Mouse (Mus musculus) CH12.LX (cell line): ENCODE measurements around the gene Trim15. TPM values are rescaled to one million over a fixed set of nuclear protein-coding genes. Genes with fewer than 3 reads are reported as not detected.

Experiments
- DNase-seq: peaks from one replicate; pipeline ENCODE4 v3.0.0-alpha.2; 2013; ENCODE audit errors: extremely low read depth
- H3K27ac ChIP-seq: 2 replicates; pipeline ENCODE4 v1.5.1; 2012; ENCODE audit warnings: low read depth, mild to moderate bottlenecking, control low read depth, moderate library complexity; ENCODE audit not compliant: insufficient read depth
- H3K27me3 ChIP-seq: replicated peaks from 2 replicates; pipeline ENCODE3; 2012; ENCODE audit warnings: inconsistent platforms
- H3K36me3 ChIP-seq, 2 experiments: replicated peaks in 1 of 2; 2 replicates each; pipeline versions ENCODE3 to v1.6.1; 2012; ENCODE audit warnings: inconsistent platforms in 1 of 2, low read length in 1 of 2, mild to moderate bottlenecking in 1 of 2, mixed read lengths in 1 of 2, moderate library complexity in 1 of 2; ENCODE audit not compliant: control insufficient read depth in 1 of 2, insufficient read depth in 1 of 2
- H3K4me1 ChIP-seq, 2 experiments: 2 replicates each; pipeline ENCODE4 v1.6.1; 2012; ENCODE audit warnings: inconsistent platforms in 1 of 2, moderate library complexity in 1 of 2; ENCODE audit not compliant: insufficient read depth in 2 of 2, control insufficient read depth in 1 of 2
- H3K4me2 ChIP-seq: 2 replicates; pipeline ENCODE4 v1.6.1; 2012; ENCODE audit warnings: low read depth, mild to moderate bottlenecking, control low read depth; ENCODE audit not compliant: poor library complexity, insufficient read depth, severe bottlenecking
- H3K4me3 ChIP-seq, 3 experiments: fragments of 150-350 bp in 1 of 3; sonication (generic) in 1 of 3; replicated peaks in 1 of 3; 2 replicates each; pipeline versions ENCODE3 to v1.5.1; 2011 to 2012; ENCODE audit warnings: low read depth in 2 of 3, low read length in 2 of 3, mild to moderate bottlenecking in 2 of 3, moderate library complexity in 2 of 3, control low read depth in 1 of 3, improper control_type of control experiment in 1 of 3, inconsistent platforms in 1 of 3, mixed read lengths in 1 of 3; ENCODE audit not compliant: poor library complexity in 1 of 3
- H3K79me2 ChIP-seq: replicated peaks from 2 replicates; pipeline ENCODE4 v1.6.1; 2012; ENCODE audit warnings: mild to moderate bottlenecking, moderate library complexity; ENCODE audit not compliant: control insufficient read depth, poor library complexity, insufficient read depth, severe bottlenecking; ENCODE audit errors: extremely low read depth
- H3K9ac ChIP-seq: 2 replicates; pipeline ENCODE4 v1.6.1; 2012; ENCODE audit warnings: low read depth, mild to moderate bottlenecking, control low read depth, moderate library complexity; ENCODE audit not compliant: insufficient read depth
- H3K9me3 ChIP-seq: replicated peaks from 2 replicates; pipeline ENCODE3; 2012; ENCODE audit warnings: low read length, inconsistent platforms, mixed read lengths
- CTCF ChIP-seq, 2 experiments: IDR thresholded peaks in 1 of 2; conservative IDR thresholded peaks in 1 of 2; 2 replicates each; pipeline ENCODE4 v1.5.1; 2011 to 2012; ENCODE audit warnings: low read depth in 2 of 2, low read length in 2 of 2, improper control_type of control experiment in 1 of 2, inconsistent platforms in 1 of 2, mild to moderate bottlenecking in 1 of 2, moderate library complexity in 1 of 2
- E2F4 ChIP-seq: IDR thresholded peaks from 2 replicates; pipeline ENCODE4 v1.6.1; 2011; ENCODE audit warnings: low read depth, low read length, improper control_type of control experiment; ENCODE audit not compliant: insufficient replicate concordance
- ELF1 ChIP-seq: IDR thresholded peaks from 2 replicates; pipeline ENCODE4 v1.6.1; 2014; ENCODE audit warnings: low read depth, mild to moderate bottlenecking, inconsistent platforms, low read length, improper control_type of control experiment
- ETS1 ChIP-seq: conservative IDR thresholded peaks from 2 replicates; pipeline ENCODE4 v1.6.1; 2012; ENCODE audit warnings: low read depth, mild to moderate bottlenecking, inconsistent platforms, low read length, improper control_type of control experiment, moderate library complexity
- JUN ChIP-seq: IDR thresholded peaks from 2 replicates; pipeline ENCODE4 v1.6.1; 2011; ENCODE audit warnings: low read depth, mild to moderate bottlenecking, low read length, improper control_type of control experiment, moderate library complexity; ENCODE audit not compliant: insufficient read depth
- MYC ChIP-seq: IDR thresholded peaks from 2 replicates; pipeline ENCODE4 v1.6.1; 2011; ENCODE audit warnings: low read depth, mild to moderate bottlenecking, improper control_type of control experiment, low read length
- NELFE ChIP-seq: IDR thresholded peaks from 2 replicates; pipeline ENCODE4 v1.6.1; 2011; ENCODE audit warnings: low read depth, low read length, improper control_type of control experiment
- PAX5 ChIP-seq: IDR thresholded peaks from 2 replicates; pipeline ENCODE4 v1.6.1; 2012; ENCODE audit warnings: low read length, inconsistent platforms, mixed read lengths
- RAD21 ChIP-seq: IDR thresholded peaks from 2 replicates; pipeline ENCODE4 v1.6.1; 2011; ENCODE audit warnings: low read depth, mild to moderate bottlenecking, low read length, improper control_type of control experiment, moderate library complexity
- RCOR1 ChIP-seq: conservative IDR thresholded peaks from 2 replicates; pipeline ENCODE4 v1.6.1; 2012; ENCODE audit warnings: low read depth, mild to moderate bottlenecking, inconsistent platforms, low read length, improper control_type of control experiment
- SMC3 ChIP-seq: IDR thresholded peaks from 2 replicates; pipeline ENCODE4 v1.6.1; 2011; ENCODE audit warnings: low read depth, low read length, improper control_type of control experiment
- TCF12 ChIP-seq: IDR thresholded peaks from 2 replicates; pipeline ENCODE4 v1.6.1; 2014; ENCODE audit warnings: low read depth, mild to moderate bottlenecking, inconsistent platforms, low read length, improper control_type of control experiment
- ZC3H11A ChIP-seq: IDR thresholded peaks from 2 replicates; pipeline ENCODE4 v1.6.1; 2012; ENCODE audit warnings: low read depth, mild to moderate bottlenecking, inconsistent platforms, low read length, improper control_type of control experiment
- ZMIZ1 ChIP-seq: IDR thresholded peaks from 2 replicates; pipeline ENCODE4 v1.6.1; 2012; ENCODE audit warnings: low read depth, mild to moderate bottlenecking, inconsistent platforms, low read length, improper control_type of control experiment
- dilution Hi-C: fragments of 300-500 bp; cut with MboI; formaldehyde crosslinking; loops from 2 replicates; pipeline ENCODE4 v1.14.3; 2020; ENCODE audit warnings: low sequenced_read_pairs; ENCODE audit not compliant: extremely low pct_unique_long_range_greater_than_20kb, extremely low pct_ligation_motif_present
- in situ Hi-C: fragments of 300-500 bp; cut with MboI; formaldehyde crosslinking; loops from 3 replicates; pipeline ENCODE4 v1.14.3; 2019; ENCODE audit warnings: low sequenced_read_pairs, low pct_ligation_motif_present, low pct_unique_long_range_greater_than_20kb, mixed read lengths
- polyA plus RNA-seq: library from polyadenylated mRNA; unstranded; fragments of >175 nt; gene quantifications from 2 replicates; pipeline ENCODE4 v1.2.1, GENCODE M21; 2012; ENCODE audit warnings: low read depth; ENCODE audit not compliant: insufficient read length
- total RNA-seq, 2 experiments: library from RNA; depleted of rRNA; stranded (reverse); fragments of 300-350 nt in 1 of 2; fragments of >200 nt in 1 of 2; gene quantifications; 2 replicates each; pipeline ENCODE4 v1.2.3; 2012 to 2014

Gene Trim15
- total and polyA plus RNA-seq, 3 experiments: not detected

GRCm38 (mm10) chr17:36897552-36898205 is 30.7 kb upstream of the Trim15 start, which contains the start of gene Trim31:
Gene Trim31 (plus strand): TSS chr17:36898118.
- H3K4me2 ChIP-seq: no peak within 1 kb of the TSS
- DNase-seq: no peak
- H3K9ac ChIP-seq: no peak within 1 kb of the TSS
- no peak within 1 kb of the TSS for H3K4me3 ChIP-seq
- in situ Hi-C loops: loop anchor here (10.0 kb wide), 1 partner anchor 167 kb away; no protein-coding TSS in a partner anchor
- H3K4me1 ChIP-seq: no peaks in the 10 kb centered on the region
- H3K36me3 ChIP-seq: no peaks in the 10 kb centered on the region
- no peaks in the 10 kb centered on the region for H3K27me3 ChIP-seq
- no peaks in the 10 kb centered on the region for H3K9me3 ChIP-seq
- TF ChIP-seq ZMIZ1 (no peak), ETS1 (no peak), ELF1 (no peak)
- no peak within 1 kb of the TSS for H3K27ac ChIP-seq
- no peaks in the 10 kb centered on the region for H3K79me2 ChIP-seq
- dilution Hi-C loops: no loop called here

- in situ Hi-C loops (loop anchor here (10.0 kb wide), 1 partner anchor 168 kb away; no protein-coding TSS in a partner anchor), dilution Hi-C loops (no loop called here)
- Histone ChIP-seq H3K4me2 (no peak overlapping the region), H3K9me3 (no peaks in the 10 kb centered on the region), H3K4me1 (no peaks in the 10 kb centered on the region), H3K27me3 (no peaks in the 10 kb centered on the region), H3K27ac (no peak overlapping the region), H3K36me3 (no peaks in the 10 kb centered on the region), H3K9ac (no peak overlapping the region), H3K4me3 (no peak overlapping the region), H3K79me2 (no peaks in the 10 kb centered on the region)
- DNase-seq: no peak
- TF ChIP-seq ZMIZ1 (no peak), RAD21 (no peak), RCOR1 (no peak), TCF12 (no peak), MYC (no peak), JUN (no peak), NELFE (no peak), SMC3 (no peak)
Measured at GRCm38 (mm10) chr17:36897065-36897464, 30.1 kb upstream of the Trim15 start.

- peak; percentile 24 for DNase-seq
- TF ChIP-seq PAX5: no peak
- TF ChIP-seq SMC3: peak; percentile 34
- TF ChIP-seq ZC3H11A: no peak
- TF ChIP-seq E2F4: no peak
- peak; percentile 39 to 58; a peak in 3 of 4 replicates for TF ChIP-seq CTCF (conservative IDR thresholded peaks at IDR 0.05 in 1 of 2, IDR thresholded peaks at IDR 0.05 in 1 of 2; ENCODE audit: low read depth in 2 of 2, low read length in 2 of 2)
- TF ChIP-seq RAD21: peak; percentile 0
- H3K4me2 ChIP-seq: no peak overlapping the region
Measured at GRCm38 (mm10) chr17:36896583-36896982, 29.6 kb upstream of the Trim15 start.

More at GRCm38 (mm10) chr17:36896583-36896982, 29.6 kb upstream of the Trim15 start:
- Histone ChIP-seq H3K4me1 (no peaks in the 10 kb centered on the region), H3K9me3 (no peaks in the 10 kb centered on the region), H3K79me2 (no peaks in the 10 kb centered on the region), H3K36me3 (no peaks in the 10 kb centered on the region), H3K4me3 (no peak overlapping the region), H3K27me3 (no peaks in the 10 kb centered on the region), H3K9ac (no peak overlapping the region), H3K27ac (no peak overlapping the region)
- dilution Hi-C loops (no loop called here), in situ Hi-C loops (loop anchor here (10.0 kb wide), 1 partner anchor 168 kb away; no protein-coding TSS in a partner anchor)
